Mouse (Mus musculus): Measurements from ENCODE around the gene 1700006A11Rik.
"Not testable (repeated sequence)": the region's sequence is repeated elsewhere in the genome, so short reads cannot be mapped to it uniquely, and the experiment has no call there.

The 1700006A11Rik gene

GRCm38 (mm10) chr3:124425940-124426339 is at the start of gene 1700006A11Rik:
1700006A11Rik (minus strand) TSS chr3:124426040.
- no peak for DNase-seq (ENCODE audit: low read depth, low spot score)

GRCm38 (mm10) chr3:124474291-124474690 is 48.5 kb upstream of the 1700006A11Rik start:
- not testable (repeated sequence) for DNase-seq (ENCODE audit: low read depth, low spot score)

GRCm38 (mm10) chr3:124466102-124466730 is 40.4 kb upstream of the 1700006A11Rik start:
- no peak for DNase-seq (ENCODE audit: low read depth, low spot score)

GRCm38 (mm10) chr3:124392201-124392600 is 33.6 kb downstream of the 1700006A11Rik start:
- DNase-seq (ENCODE audit: low read depth, low spot score): no peak

- no peak for DNase-seq (ENCODE audit: low read depth, low spot score)
Observed at GRCm38 (mm10) chr3:124390101-124390500, 35.7 kb downstream of the 1700006A11Rik start.

GRCm38 (mm10) chr3:124389650-124390049 is 36.2 kb downstream of the 1700006A11Rik start:
- DNase-seq (ENCODE audit: low read depth, low spot score): no peak

GRCm38 (mm10) chr3:124385377-124385776 is 40.5 kb downstream of the 1700006A11Rik start:
- DNase-seq (ENCODE audit: low read depth, low spot score): not testable (repeated sequence)

GRCm38 (mm10) chr3:124372031-124372430 is 53.8 kb downstream of the 1700006A11Rik start:
- no peak for DNase-seq (ENCODE audit: low read depth, low spot score)

GRCm38 (mm10) chr3:124357533-124357932 is 68.3 kb downstream of the 1700006A11Rik start:
- DNase-seq (ENCODE audit: low read depth, low spot score): no peak

Measured in forelimb bud, embryonic 11.5 days (tissue).